Mouse (Mus musculus) liver, adult (tissue): ENCODE data around the gene Med27.

Experiments used
- GATA4 ChIP-seq: IDR thresholded peaks from 2 replicates; pipeline ENCODE4 v1.6.1; 2014; ENCODE audit warnings: mild to moderate bottlenecking, low read length; ENCODE audit not compliant: insufficient replicate concordance

Gene Med27

DNA sequence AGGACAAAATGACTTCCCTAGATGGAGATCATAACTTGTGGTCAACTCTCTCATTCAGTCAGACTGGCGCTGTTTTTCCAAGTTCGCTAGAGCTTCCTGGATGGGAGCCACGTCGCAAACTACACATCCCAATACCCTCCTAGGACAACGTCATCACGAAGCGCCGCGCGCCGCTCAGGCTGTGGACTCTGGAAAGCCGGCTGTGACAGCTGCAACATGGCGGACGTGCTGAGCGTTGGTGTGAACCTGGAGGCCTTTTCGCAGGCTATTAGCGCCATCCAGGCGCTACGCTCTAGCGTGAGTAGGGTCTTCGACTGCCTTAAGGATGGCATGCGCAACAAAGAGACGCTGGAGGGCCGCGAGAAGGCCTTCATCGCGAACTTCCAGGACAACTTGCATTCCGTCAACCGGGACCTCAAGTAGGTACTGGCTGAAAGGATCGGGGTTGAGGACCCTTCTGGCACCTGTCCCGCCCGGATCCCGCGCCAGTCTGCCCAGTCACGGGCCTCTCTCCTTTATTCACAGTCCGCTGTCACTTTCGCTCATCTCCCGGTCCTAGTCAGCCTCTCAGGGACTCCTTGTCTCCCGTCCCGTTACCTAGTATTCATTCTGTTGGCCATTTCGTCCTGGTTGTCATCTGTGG is at the start of gene Med27:
Gene Med27 (plus strand): TSS at position 191 of the 643 bp plus-strand sequence.
- no peak for TF ChIP-seq GATA4

DNA sequence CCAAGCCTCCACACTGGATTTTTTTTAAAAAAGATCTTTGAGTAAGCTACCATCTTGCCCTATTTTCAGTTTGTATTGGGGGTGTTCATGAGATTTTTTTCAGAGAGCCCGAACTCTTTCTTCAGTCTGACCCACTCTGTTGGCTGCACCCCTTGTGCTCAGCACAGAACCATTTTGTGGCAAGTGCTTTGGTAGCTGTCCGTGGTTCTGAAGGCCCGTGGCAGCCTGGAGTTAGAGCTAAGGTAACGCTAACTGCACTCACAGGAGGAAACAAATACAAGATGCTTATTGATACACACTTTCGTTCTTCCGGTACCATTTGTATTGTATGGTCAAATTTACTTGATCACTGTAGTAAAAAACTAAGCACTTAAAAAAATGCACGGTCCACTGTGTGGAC is 36.7 kb upstream of the Med27 start:
- TF ChIP-seq GATA4: no peak

DNA sequence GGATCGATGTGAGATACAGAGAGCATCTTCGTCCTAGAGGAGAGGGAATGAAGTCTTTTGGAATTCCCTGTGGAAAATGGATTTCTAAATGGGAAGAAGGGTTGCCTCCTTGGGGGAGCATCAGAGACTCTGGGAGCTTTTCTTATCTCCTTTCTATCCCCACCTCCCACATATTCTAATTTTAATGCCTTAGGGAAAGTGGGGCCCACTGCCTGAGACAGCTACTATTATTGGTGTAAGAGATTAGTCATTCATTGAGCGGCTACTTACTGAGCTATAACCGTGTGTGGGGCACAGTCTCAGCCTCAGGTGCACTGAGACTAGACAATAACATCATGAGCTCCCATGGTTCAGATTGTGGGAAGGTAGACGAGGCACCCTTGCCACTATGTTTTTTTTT is 34.6 kb upstream of the Med27 start:
- no peak for TF ChIP-seq GATA4

- TF ChIP-seq GATA4: no peak
These were observed 28.6 kb upstream of the Med27 start for GRCm38 (mm10) chr2:29317906-29318470.

- no peak for TF ChIP-seq GATA4
These were observed 28.0 kb upstream of the Med27 start for GRCm38 (mm10) chr2:29318596-29318995.

- no peak for TF ChIP-seq GATA4
These were observed 26.3 kb upstream of the Med27 start for GRCm38 (mm10) chr2:29320229-29320751.

- no peak for TF ChIP-seq GATA4
These were observed 25.8 kb upstream of the Med27 start for GRCm38 (mm10) chr2:29320780-29321179.

DNA sequence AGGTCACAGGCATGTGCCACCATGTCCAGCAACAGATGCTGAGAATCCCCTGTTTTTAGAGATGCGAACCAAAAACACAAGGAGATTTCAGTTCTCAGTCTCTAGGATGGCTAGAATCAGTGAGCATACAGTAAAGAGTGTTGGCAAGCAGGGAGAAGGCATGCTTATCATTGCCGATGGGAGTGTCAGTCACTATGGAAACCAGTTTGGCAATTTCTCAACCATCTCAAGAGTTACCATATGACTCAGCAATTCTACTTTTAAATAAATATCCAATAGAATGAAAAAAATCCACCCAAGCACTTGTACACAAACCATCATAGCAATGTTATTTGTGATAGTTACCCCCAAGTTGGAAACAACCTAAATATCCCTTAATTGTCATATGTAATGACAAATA is 22.2 kb upstream of the Med27 start:
- no peak for TF ChIP-seq GATA4

DNA sequence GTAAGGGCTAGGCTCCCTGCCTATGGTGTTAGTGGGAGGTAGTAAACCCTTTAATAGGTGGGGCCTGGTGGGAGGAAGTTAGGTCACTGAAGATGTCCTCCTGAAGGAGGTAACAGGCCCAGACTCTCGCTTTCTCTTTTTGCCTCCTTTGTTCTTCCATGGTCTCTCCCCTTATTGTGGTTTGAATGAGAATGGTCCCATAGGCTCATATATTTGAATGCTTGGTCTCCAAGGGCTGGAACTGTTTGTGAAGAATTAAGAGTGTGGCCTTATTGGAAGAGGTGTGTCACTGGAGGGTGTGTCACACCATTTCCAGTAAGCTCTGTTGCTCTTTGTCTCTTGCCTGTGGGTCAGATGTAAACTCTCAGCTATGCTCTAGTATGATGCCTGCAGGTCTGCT is 16.1 kb upstream of the Med27 start:
- no peak for TF ChIP-seq GATA4

- no peak for TF ChIP-seq GATA4
These were observed 8.2 kb upstream of the Med27 start for GRCm38 (mm10) chr2:29338396-29338795.

GRCm38 (mm10) chr2:29358696-29359375 is 12.2 kb downstream of the Med27 start:
- TF ChIP-seq GATA4: no peak

GRCm38 (mm10) chr2:29360956-29361355 is 14.3 kb downstream of the Med27 start:
- TF ChIP-seq GATA4: no peak

DNA sequence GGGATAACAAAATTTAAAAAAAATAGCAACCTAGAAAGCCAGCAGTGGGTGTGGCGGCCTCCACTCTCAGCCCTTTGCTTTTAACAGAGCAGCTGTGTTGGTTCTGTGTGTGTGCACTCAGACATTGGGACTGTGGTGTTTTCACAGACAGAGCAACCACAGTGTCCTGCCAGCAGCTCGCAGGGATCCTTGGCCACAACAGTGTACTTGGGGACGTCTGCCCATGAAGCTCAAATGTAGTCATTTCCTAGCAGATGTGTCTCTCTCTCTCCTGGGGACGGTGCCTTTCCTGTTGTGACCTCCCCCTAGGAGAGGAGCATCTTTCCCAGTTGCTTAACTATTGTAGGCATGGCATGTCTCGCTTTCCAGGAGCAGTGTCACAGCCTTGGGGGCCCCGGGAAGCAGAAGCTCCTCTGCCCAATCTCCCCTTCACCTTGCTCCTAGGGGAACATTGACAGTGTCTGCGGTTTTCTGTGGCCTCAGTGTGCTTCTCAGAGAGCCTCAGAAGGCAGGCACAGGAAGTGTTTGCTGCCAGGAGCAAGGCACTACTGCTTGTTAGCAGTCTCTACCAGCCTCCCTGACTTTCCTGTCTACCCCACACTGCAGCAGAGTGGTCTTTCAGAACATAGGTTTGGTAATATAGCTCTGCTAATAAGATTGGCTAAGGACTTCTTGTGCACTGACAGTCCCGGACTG is 18.5 kb downstream of the Med27 start:
- no peak for TF ChIP-seq GATA4

- TF ChIP-seq GATA4: no peak
These were observed 22.1 kb downstream of the Med27 start for GRCm38 (mm10) chr2:29368730-29369129.

DNA sequence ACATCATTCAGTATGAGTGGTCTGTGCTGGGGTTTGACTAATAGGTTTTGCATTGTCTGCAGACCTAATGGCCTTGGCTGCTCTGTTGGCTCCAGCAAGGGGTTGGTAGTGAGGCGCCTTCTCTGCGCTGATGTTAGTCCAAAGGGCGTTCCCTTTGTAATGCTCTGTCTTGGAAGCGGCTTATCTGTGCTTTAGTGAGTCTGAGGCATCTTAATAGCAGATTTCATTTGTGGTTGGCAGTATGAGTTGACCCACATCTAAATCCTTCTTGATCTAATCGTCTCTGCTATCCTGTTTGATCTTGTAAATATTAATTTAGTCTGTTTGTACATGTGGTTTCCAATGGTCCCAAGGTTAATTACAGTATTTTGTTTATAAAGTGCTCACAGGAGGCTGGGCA is 25.6 kb downstream of the Med27 start:
- TF ChIP-seq GATA4: no peak

DNA sequence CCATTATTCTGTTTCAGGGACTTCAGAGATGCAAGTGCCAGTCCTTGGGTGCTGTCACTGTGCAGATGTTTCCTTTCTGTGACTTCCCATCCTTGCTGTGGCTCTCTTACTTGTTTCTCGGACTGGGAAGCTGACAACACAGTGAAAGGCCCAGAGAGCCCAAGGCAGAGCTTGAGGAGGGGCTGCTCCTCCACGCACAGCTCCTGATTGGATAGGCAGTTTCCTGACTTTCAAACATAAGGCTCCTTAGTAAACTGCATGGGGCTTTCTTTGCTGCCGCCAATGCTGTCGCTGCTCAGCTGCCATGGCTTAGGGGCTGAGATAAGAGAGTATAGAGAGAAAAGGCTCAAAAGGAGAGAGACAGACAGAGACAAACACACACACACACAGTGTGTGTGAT is 35.1 kb downstream of the Med27 start:
- no peak for TF ChIP-seq GATA4
